28 mouse cellular contexts compared by ENCODE assay signal in genomic region chr8:82462841-82463240, GRCm38 (mm10). TPM values are rescaled to one million over a fixed set of nuclear protein-coding genes. Genes with fewer than 3 reads are reported as not detected.
A peak's percentile ranks its signal among the peaks of the same experiment; 100 is the strongest.
DNase-seq lines count a peak whose midpoint lies in the region; ATAC-seq and TF ChIP-seq lines count a peak whose summit lies in the region.
"Had no signal": no experiment of that assay in that cellular context is flagged by ENCODE, and none has a peak within 500 bp of the region (broad histone marks: within the 10 kb centered on the region; RNA-seq: fewer than 3 reads in every experiment).

No protein-coding gene starts in this region.

- no peak overlapping the region for H3K4me2 ChIP-seq in kidney, postnatal 0 days (ENCODE audit: low read length)
- H3K4me2 ChIP-seq: embryonic facial prominence, embryonic 15.5 days; forebrain, embryonic 12.5 days; heart, embryonic 13.5 days; hindbrain, embryonic 15.5 days; liver, embryonic 15.5 days; midbrain, embryonic 11.5 days had no signal

- no peak overlapping the region for H3K27ac ChIP-seq in kidney, postnatal 0 days
- H3K27ac ChIP-seq: embryonic facial prominence, embryonic 10.5 days; embryonic facial prominence, embryonic 15.5 days; forebrain, embryonic 12.5 days; heart, embryonic 13.5 days; hindbrain, embryonic 15.5 days; liver, embryonic 15.5 days; macrophage had no signal

- no peak for TF ChIP-seq CTCF in kidney, postnatal 0 days (IDR thresholded peaks at IDR 0.05; ENCODE audit: low read depth)

- no peak overlapping the region for H3K4me3 ChIP-seq in kidney, postnatal 0 days (replicated peaks; ENCODE audit: low read depth, low read length)
- H3K4me3 ChIP-seq: embryonic facial prominence, embryonic 10.5 days; embryonic facial prominence, embryonic 15.5 days; forebrain, embryonic 12.5 days; heart, embryonic 13.5 days; hindbrain, embryonic 15.5 days; liver, embryonic 15.5 days had no signal

- H3K9me3 ChIP-seq in kidney, postnatal 0 days (replicated peaks; ENCODE audit: low read length) = no peaks in the 10 kb centered on the region
- H3K9me3 ChIP-seq: embryonic facial prominence, embryonic 10.5 days; embryonic facial prominence, embryonic 15.5 days; forebrain, embryonic 12.5 days; heart, embryonic 13.5 days; hindbrain, embryonic 15.5 days; liver, embryonic 15.5 days had no signal

- no peak overlapping the region for H3K9ac ChIP-seq in kidney, postnatal 0 days (ENCODE audit: low read depth, low read length)
- H3K9ac ChIP-seq: embryonic facial prominence, embryonic 15.5 days; forebrain, embryonic 12.5 days; forebrain, postnatal 0 days; heart, embryonic 13.5 days; hindbrain, embryonic 15.5 days; liver, embryonic 15.5 days had no signal

- ATAC-seq in kidney, postnatal 0 days (replicated peaks; ENCODE audit: low FRiP score, low read depth) = no peak
- ATAC-seq in megakaryocyte progenitor cell, adult 5-6 weeks (replicated peaks; ENCODE audit: poor library complexity) = 0 out of 2 replicates have a peak, but pooled peaks have one; percentile 42
- ATAC-seq: activated CD4-positive, CD25-positive, alpha-beta regulatory T cell, adult 4 months; forebrain, postnatal 0 days; inflammation-experienced regulatory T-cells, adult 6 months; midbrain, embryonic 16.5 days had no signal

- no peaks in the 10 kb centered on the region for H3K36me3 ChIP-seq in kidney, postnatal 0 days (ENCODE audit: insufficient read depth, low read length)
- H3K36me3 ChIP-seq: embryonic facial prominence, embryonic 10.5 days; embryonic facial prominence, embryonic 15.5 days; forebrain, embryonic 12.5 days; heart, embryonic 13.5 days; hindbrain, embryonic 15.5 days; liver, embryonic 15.5 days had no signal

- H3K27me3 ChIP-seq in kidney, postnatal 0 days (ENCODE audit: insufficient read depth, low read length) = no peaks in the 10 kb centered on the region
- H3K27me3 ChIP-seq: embryonic facial prominence, embryonic 15.5 days; forebrain, embryonic 12.5 days; heart, embryonic 13.5 days; hindbrain, embryonic 15.5 days; liver, embryonic 15.5 days had no signal

- no peaks in the 10 kb centered on the region for H3K4me1 ChIP-seq in kidney, postnatal 0 days (replicated peaks; ENCODE audit: insufficient read depth, low read length)
- H3K4me1 ChIP-seq: embryonic facial prominence, embryonic 10.5 days; embryonic facial prominence, embryonic 15.5 days; forebrain, embryonic 12.5 days; heart, embryonic 13.5 days; hindbrain, embryonic 15.5 days; liver, embryonic 15.5 days had no signal

- peak; percentile 12 for DNase-seq in adrenal gland, adult 2 months
- DNase-seq in adrenal gland, postnatal 10 days = no peak
- DNase-seq in kidney, postnatal 0 days (ENCODE audit: low spot score) = peak; percentile 27
- DNase-seq in kidney, adult 18-20 months = no peak
- peak; percentile 6 for DNase-seq in lung, postnatal 25 days (ENCODE audit: low spot score)
- DNase-seq in lung, adult 18-20 months = no peak
- DNase-seq in ovary, postnatal 14 days (ENCODE audit: low spot score) = no peak
- DNase-seq: cerebellum, adult 2 months; cerebellum, postnatal 14 days; forebrain, postnatal 0 days; gastrocnemius, postnatal 10 days; heart, postnatal 10 days; layer of hippocampus, adult 9-11 months; right cerebral cortex, adult 18-20 months; spleen, adult 18-20 months; thymus, postnatal 14 days had no signal

RNA-seq across cellular contexts. Expression of gene Il15, which starts 59.8 kb away (rescaled TPM):
- total RNA-seq in adrenal gland, adult 2 months (2021) = 10 to 100 TPM in 1 of 2 experiments, 1 to 10 TPM in 1; 8.9 to 14.7 TPM
- 6.3 and 9.4 TPM in 2 replicates for polyA plus RNA-seq in adrenal gland, adult 2 months (2012; rRNA removed)
- total RNA-seq in adrenal gland, postnatal 10 days (2021) = 10 to 100 TPM in 1 of 2 experiments, 1 to 10 TPM in 1; 9.0 to 12.1 TPM
- 9.3 and 10.3 TPM in 2 replicates for polyA plus RNA-seq in kidney, postnatal 0 days (2015; fragmentation: Nextera tagmentation; extraction: Ambion mirVana)
- 29.4 and 34.9 TPM in 2 replicates for total RNA-seq in megakaryocyte progenitor cell, adult 5-6 weeks (2015)
- total RNA-seq in megakaryocyte progenitor cell, adult 5-6 weeks (2017) = 26.2 and 27.1 TPM in 2 replicates

Comparison
In these comparisons a context has a peak if more than half of its experiments do, and no peak if none do; other contexts are left out.
1. DNase-seq: peak in adrenal gland, adult 2 months (single experiment), kidney, postnatal 0 days (single experiment) and lung, postnatal 25 days (single experiment); none in adrenal gland, postnatal 10 days (single experiment), kidney, adult 18-20 months (single experiment), lung, adult 18-20 months (0 of 2) and ovary, postnatal 14 days (single experiment).